Mouse (Mus musculus) hindbrain, embryonic 16.5 days (tissue): ENCODE measurements around the gene Hist1h3g. TPM values are rescaled to one million over a fixed set of nuclear protein-coding genes. Genes with fewer than 3 reads are reported as not detected.
"Not testable (repeated sequence)": the region's sequence is repeated elsewhere in the genome, so short reads cannot be mapped to it uniquely, and the experiment has no call there.

Experiments used
- ATAC-seq: fragments of 200-750 bp; cut with Nextera tagmentation; 2 replicates; pipeline ENCODE4 v1.8.0; 2017; ENCODE audit warnings: moderate TSS enrichment, moderate library complexity
- H3K27ac ChIP-seq: fragments of 300-500 bp; sonication (generic); 2 replicates; pipeline ENCODE4 v1.5.1; 2014; ENCODE audit warnings: low read depth, mild to moderate bottlenecking, control low read depth, low read length, moderate library complexity
- H3K27me3 ChIP-seq: fragments of 300-500 bp; sonication (generic); replicated peaks from 2 replicates; pipeline ENCODE4 v1.6.1; 2014; ENCODE audit warnings: low read length; ENCODE audit not compliant: control insufficient read depth, insufficient read depth
- H3K36me3 ChIP-seq: fragments of 300-500 bp; sonication (generic); 2 replicates; pipeline ENCODE4 v1.6.1; 2014; ENCODE audit warnings: mild to moderate bottlenecking, low read length, moderate library complexity, mixed read lengths; ENCODE audit not compliant: control insufficient read depth, insufficient read depth
- H3K4me1 ChIP-seq: fragments of 300-500 bp; sonication (generic); 2 replicates; pipeline ENCODE4 v1.6.1; 2014; ENCODE audit warnings: low read depth, low read length; ENCODE audit not compliant: control insufficient read depth, insufficient read depth
- H3K4me2 ChIP-seq: fragments of 300-500 bp; sonication (generic); 2 replicates; pipeline ENCODE4 v1.6.1; 2014; ENCODE audit warnings: mild to moderate bottlenecking, low read length, control low read depth, moderate library complexity
- H3K4me3 ChIP-seq: fragments of 300-500 bp; sonication (generic); 2 replicates; pipeline ENCODE4 v1.5.1; 2014; ENCODE audit warnings: mild to moderate bottlenecking, low read length, control low read depth, moderate library complexity
- H3K9ac ChIP-seq: fragments of 300-500 bp; sonication (generic); 2 replicates; pipeline ENCODE4 v1.6.1; 2014; ENCODE audit warnings: low read depth, mild to moderate bottlenecking, control low read depth, low read length, moderate library complexity
- H3K9me3 ChIP-seq: fragments of 300-500 bp; sonication (generic); 2 replicates; pipeline ENCODE4 v1.6.1; 2014; ENCODE audit warnings: mild to moderate bottlenecking, low read length, moderate library complexity; ENCODE audit not compliant: control insufficient read depth
- WGBS: fragments of 180-500 bp; shearing (Covaris S2); extraction: QIAGEN DNeasy Blood & Tissue Kit; methylation state at CpG from one replicate; pipeline ENCODE4 v1.1.7; 2014; 5-methylcytosine and 5-hydroxymethylcytosine counted together
- polyA plus RNA-seq: library from polyadenylated mRNA; unstranded; fragments of >200 nt; fragmentation: Nextera tagmentation; extraction: Ambion mirVana; gene quantifications from 2 replicates; pipeline ENCODE4 v1.2.1, GENCODE M21; 2015

Hist1h3g gene
- polyA plus RNA-seq, 1 experiment from 2014 or later, result not detected

GRCm38 (mm10) chr13:23561531-23561882, 26.3 kb downstream of the Hist1h3g start:
- not testable (repeated sequence) for ATAC-seq, H3K27me3 ChIP-seq, H3K27ac ChIP-seq, H3K36me3 ChIP-seq, H3K9me3 ChIP-seq, H3K4me1 ChIP-seq, H3K9ac ChIP-seq
- 0% methylated on average over 2 of the region's 5 CpGs for WGBS
- Histone ChIP-seq H3K4me3 (peak overlapping the region; percentile 46), H3K4me2 (peak overlapping the region; percentile 87)

DNA sequence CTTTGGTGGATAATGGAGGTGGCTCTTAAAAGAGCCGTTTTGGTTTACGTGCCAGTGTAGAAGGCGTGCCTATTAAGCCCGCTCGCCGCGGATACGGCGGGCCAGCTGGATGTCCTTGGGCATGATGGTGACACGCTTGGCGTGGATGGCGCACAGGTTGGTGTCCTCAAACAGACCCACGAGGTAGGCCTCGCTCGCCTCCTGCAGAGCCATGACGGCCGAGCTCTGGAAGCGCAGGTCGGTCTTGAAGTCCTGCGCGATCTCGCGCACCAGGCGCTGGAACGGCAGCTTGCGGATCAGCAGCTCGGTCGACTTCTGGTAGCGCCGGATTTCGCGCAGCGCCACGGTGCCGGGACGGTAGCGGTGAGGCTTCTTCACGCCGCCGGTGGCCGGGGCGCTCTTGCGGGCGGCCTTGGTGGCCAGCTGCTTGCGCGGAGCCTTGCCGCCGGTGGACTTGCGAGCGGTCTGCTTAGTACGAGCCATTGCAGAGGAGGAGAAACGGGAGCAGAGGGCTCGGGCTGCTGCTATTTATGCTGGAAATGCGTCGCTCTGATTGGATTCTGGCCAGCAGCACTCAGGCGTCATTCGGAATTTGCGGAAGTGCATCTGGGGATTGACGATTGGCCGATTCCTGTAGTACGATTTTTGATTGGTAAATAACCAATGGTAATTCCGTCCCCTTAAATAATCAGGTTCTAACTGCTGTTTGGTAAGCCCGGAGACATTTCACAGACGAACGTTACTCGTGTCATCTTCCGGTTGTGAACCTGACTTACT, 26.8 kb downstream of the Hist1h3g start, which contains the start of gene Hist1h3e:
TSS of gene Hist1h3e (minus strand) at position 487 of the 777 bp plus-strand sequence.
- H3K36me3 ChIP-seq, H3K9me3 ChIP-seq, H3K27me3 ChIP-seq, H3K4me1 ChIP-seq: not testable (repeated sequence)
- H3K4me3 ChIP-seq, result peak within 1 kb of the TSS; percentile 46
- peak within 1 kb of the TSS; percentile 87 for H3K4me2 ChIP-seq
- ATAC-seq, result peak; percentile 97
- peak within 1 kb of the TSS; percentile 60 for H3K9ac ChIP-seq
- H3K27ac ChIP-seq, result peak within 1 kb of the TSS; percentile 94
- WGBS, result under 1% methylated on average over 39 of the region's 67 CpGs

GRCm38 (mm10) chr13:23562699-23563462, 27.7 kb downstream of the Hist1h3g start:
- H3K4me2 ChIP-seq, result peak overlapping the region; percentile 87
- WGBS, result 2% methylated on average over 18 of the region's 18 CpGs
- H3K27ac ChIP-seq, result peak overlapping the region; percentile 94
- H3K9me3 ChIP-seq, result no peaks in the 10 kb centered on the region
- peak overlapping the region; percentile 60 for H3K9ac ChIP-seq
- H3K4me1 ChIP-seq, result no peaks in the 10 kb centered on the region; the same call in 1 of the 2 replicates
- no peaks in the 10 kb centered on the region for H3K27me3 ChIP-seq
- ATAC-seq, result peak; percentile 60
- peak overlapping the region; percentile 46 for H3K4me3 ChIP-seq
- H3K36me3 ChIP-seq, result no peaks in the 10 kb centered on the region

DNA sequence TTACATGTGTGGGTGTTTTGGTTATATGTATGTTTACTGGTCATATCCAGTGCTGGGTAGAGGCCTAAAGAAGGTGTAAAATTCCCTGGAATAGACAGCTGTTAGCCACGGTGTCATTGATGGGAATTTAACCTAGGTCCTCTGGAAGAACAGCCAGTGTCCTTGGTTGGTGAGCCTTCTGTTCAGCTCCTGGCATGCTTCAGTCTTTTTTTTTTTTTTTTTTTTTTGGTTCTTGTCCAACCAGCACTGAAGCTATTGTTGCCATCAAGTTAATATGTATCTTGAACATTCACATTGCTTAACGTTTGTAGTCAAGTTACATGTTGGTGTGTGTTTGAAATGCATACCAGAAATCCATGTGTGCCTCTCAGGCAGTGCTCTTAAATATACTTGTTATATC, 29.3 kb downstream of the Hist1h3g start:
- Histone ChIP-seq H3K27me3 (no peaks in the 10 kb centered on the region), H3K36me3 (no peaks in the 10 kb centered on the region), H3K9me3 (no peaks in the 10 kb centered on the region), H3K27ac (no peak overlapping the region), H3K4me3 (no peak overlapping the region), H3K4me1 (no peaks in the 10 kb centered on the region; the same call in 1 of the 2 replicates), H3K9ac (no peak overlapping the region), H3K4me2 (no peak overlapping the region)
- 86% methylated on average over 2 of the region's 2 CpGs for WGBS
- ATAC-seq, result no peak

GRCm38 (mm10) chr13:23570261-23571021, 35.2 kb downstream of the Hist1h3g start:
- Histone ChIP-seq H3K27ac (peak overlapping the region; percentile 90), H3K4me3 (peak overlapping the region; percentile 44), H3K4me2 (peak overlapping the region; percentile 53), H3K4me1 (peaks cover 18% of the 10 kb centered on the region), H3K9ac (peak overlapping the region; percentile 57)
- H3K36me3 ChIP-seq, H3K27me3 ChIP-seq, H3K9me3 ChIP-seq, ATAC-seq: not testable (repeated sequence)
- WGBS, result 2% methylated on average over 12 of the region's 41 CpGs

DNA sequence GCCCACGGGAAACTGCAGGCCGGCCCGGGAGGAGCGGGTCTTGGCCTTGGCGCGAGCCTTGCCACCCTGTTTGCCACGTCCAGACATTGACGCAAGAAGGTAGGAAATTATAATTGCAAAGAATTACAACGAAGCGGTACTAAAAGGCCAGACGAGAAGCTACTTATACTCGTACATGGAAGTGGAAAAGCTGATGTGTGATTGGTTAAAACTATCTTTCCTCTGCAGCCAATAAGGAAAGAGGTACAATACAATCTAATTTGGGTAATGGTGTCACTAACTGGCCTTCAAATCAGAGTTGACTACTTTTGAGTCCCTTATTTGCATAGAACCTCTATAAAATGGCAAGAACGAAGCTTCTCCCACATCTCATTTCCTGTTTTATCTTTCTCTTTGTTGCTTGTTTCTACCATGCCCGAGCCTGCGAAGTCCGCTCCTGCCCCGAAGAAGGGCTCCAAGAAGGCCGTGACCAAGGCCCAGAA, 35.8 kb downstream of the Hist1h3g start, which contains the start of the genes Hist1h2ae and Hist1h2bg:
TSS of gene Hist1h2ae (minus strand) at position 199 of the 482 bp plus-strand sequence.
TSS of gene Hist1h2bg (plus strand) at position 375 of the 482 bp plus-strand sequence.
- ATAC-seq, result peak; percentile 95
- under 1% methylated on average over 18 of the region's 18 CpGs for WGBS
- H3K9me3 ChIP-seq, result no peaks in the 10 kb centered on the region

DNA sequence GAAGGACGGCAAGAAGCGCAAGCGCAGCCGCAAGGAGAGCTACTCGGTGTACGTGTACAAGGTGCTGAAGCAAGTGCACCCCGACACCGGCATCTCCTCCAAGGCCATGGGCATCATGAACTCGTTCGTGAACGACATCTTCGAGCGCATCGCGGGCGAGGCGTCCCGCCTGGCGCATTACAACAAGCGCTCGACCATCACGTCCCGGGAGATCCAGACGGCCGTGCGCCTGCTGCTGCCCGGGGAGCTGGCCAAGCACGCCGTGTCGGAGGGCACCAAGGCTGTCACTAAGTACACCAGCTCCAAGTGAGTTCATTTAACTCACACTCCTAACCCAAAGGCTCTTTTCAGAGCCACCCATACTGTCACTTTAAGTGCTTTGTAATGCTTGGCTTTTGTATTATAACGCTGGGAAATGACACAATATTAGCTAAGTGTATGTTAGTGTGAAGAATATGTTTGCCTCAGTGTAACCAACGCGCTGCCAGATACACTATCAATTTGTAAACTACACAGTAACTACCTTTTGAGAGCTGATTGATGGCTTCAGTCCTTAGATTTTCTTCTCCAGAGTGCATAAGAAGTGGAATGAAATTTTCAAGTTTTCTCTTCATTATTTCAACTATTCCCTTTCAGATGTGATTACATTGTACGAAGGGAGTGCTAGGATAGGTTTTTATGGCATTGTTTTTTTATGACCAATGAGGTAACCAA, 36.4 kb downstream of the Hist1h3g start:
- H3K27me3 ChIP-seq, H3K9me3 ChIP-seq, ATAC-seq, H3K36me3 ChIP-seq: not testable (repeated sequence)
- 0% methylated on average over 9 of the region's 34 CpGs for WGBS
- H3K9ac ChIP-seq, result peak overlapping the region; percentile 54; the same call in 1 of the 2 replicates
- peak overlapping the region; percentile 53 for H3K4me2 ChIP-seq
- peak overlapping the region; percentile 90 for H3K27ac ChIP-seq
- peaks cover 25% of the 10 kb centered on the region for H3K4me1 ChIP-seq
- H3K4me3 ChIP-seq, result peak overlapping the region; percentile 44

More for the DNA sequence above, 35.8 kb downstream of the Hist1h3g start, which contains the start of the genes Hist1h2ae and Hist1h2bg:
- Histone ChIP-seq H3K27ac (peak within 1 kb of the TSS; percentile 90), H3K36me3 (no peaks in the 10 kb centered on the region), H3K27me3 (no peaks in the 10 kb centered on the region), H3K4me1 (peaks cover 19% of the 10 kb centered on the region), H3K4me3 (peak within 1 kb of the TSS; percentile 44), H3K9ac (peak within 1 kb of the TSS; percentile 57), H3K4me2 (peak within 1 kb of the TSS; percentile 53)
